Mouse (Mus musculus) intestine, embryonic 16.5 days (tissue): ENCODE results near the gene Lsm7. TPM values are rescaled to one million over a fixed set of nuclear protein-coding genes. Genes with fewer than 3 reads are reported as not detected.
A peak's percentile ranks its signal among the peaks of the same experiment; 100 is the strongest.

Experiments
- ATAC-seq: fragments of 200-750 bp; cut with Nextera tagmentation; 2 replicates; pipeline ENCODE4 v1.8.0; 2017; ENCODE audit warnings: moderate TSS enrichment, moderate library complexity
- H3K27ac ChIP-seq: fragments of 300-500 bp; sonication (generic); 2 replicates; pipeline ENCODE4 v1.5.1; 2014; ENCODE audit warnings: mild to moderate bottlenecking, low read length
- H3K27me3 ChIP-seq: fragments of 300-500 bp; sonication (generic); replicated peaks from 2 replicates; pipeline ENCODE4 v1.6.1; 2014; ENCODE audit warnings: low read length, control low read depth, mixed read lengths; ENCODE audit not compliant: control insufficient read depth, insufficient read depth
- H3K36me3 ChIP-seq: fragments of 300-500 bp; sonication (generic); 2 replicates; pipeline ENCODE4 v1.6.1; 2014; ENCODE audit warnings: low read length, control low read depth; ENCODE audit not compliant: control insufficient read depth, insufficient read depth
- H3K4me1 ChIP-seq: fragments of 300-500 bp; sonication (generic); 2 replicates; pipeline ENCODE4 v1.6.1; 2014; ENCODE audit warnings: low read length, control low read depth, mixed read lengths; ENCODE audit not compliant: control insufficient read depth, insufficient read depth
- H3K4me2 ChIP-seq: fragments of 300-500 bp; sonication (generic); 2 replicates; pipeline ENCODE4 v1.6.1; 2014; ENCODE audit warnings: low read depth, low read length, control low read depth
- H3K4me3 ChIP-seq: fragments of 300-500 bp; sonication (generic); 2 replicates; pipeline ENCODE4 v1.5.1; 2014; ENCODE audit warnings: mild to moderate bottlenecking, low read length
- H3K9ac ChIP-seq: fragments of 300-500 bp; sonication (generic); 2 replicates; pipeline ENCODE4 v1.6.1; 2014; ENCODE audit warnings: low read depth, low read length
- H3K9me3 ChIP-seq: fragments of 300-500 bp; sonication (generic); 2 replicates; pipeline ENCODE4 v1.6.1; 2016; ENCODE audit warnings: low read length, control low read depth; ENCODE audit not compliant: control insufficient read depth
- WGBS: fragments of 180-500 bp; shearing (Covaris S2); extraction: QIAGEN DNeasy Blood & Tissue Kit; methylation state at CpG from one replicate; pipeline ENCODE4 v1.1.7; 2014; 5-methylcytosine and 5-hydroxymethylcytosine counted together
- microRNA counts: library from miRNA; unstranded; fragments of <30 nt; microRNA quantifications from one replicate; lab custom pipeline; 2016
- microRNA-seq: library from miRNA; unstranded; fragments of <30 nt; microRNA quantifications from one replicate; pipeline ENCODE4, GENCODE M21; 2016
- polyA plus RNA-seq: library from polyadenylated mRNA; unstranded; fragments of >200 nt; fragmentation: Nextera tagmentation; extraction: Ambion mirVana; gene quantifications from 2 replicates; pipeline ENCODE4 v1.2.1, GENCODE M21; 2015

Lsm7 gene
- polyA plus RNA-seq, 1 experiment from 2014 or later, result 240 TPM

GRCm38 (mm10) chr10:80804916-80805315 lies 50.1 kb downstream of the Lsm7 start, which contains the start of gene Amh:
Gene Amh (plus strand): TSS chr10:80805243.
- Histone ChIP-seq H3K27ac (no peak within 1 kb of the TSS), H3K27me3 (0 out of 2 replicates have a peak, but pooled peaks cover 4% of the 10 kb centered on the region), H3K9ac (no peak within 1 kb of the TSS), H3K4me3 (no peak within 1 kb of the TSS), H3K4me1 (peaks cover 30% of the 10 kb centered on the region), H3K9me3 (no peaks in the 10 kb centered on the region), H3K4me2 (no peak within 1 kb of the TSS), H3K36me3 (peaks cover 24% of the 10 kb centered on the region)
- whole genome bisulfite sequencing, result 66% methylated on average over 6 of the region's 6 CpGs
- no peak for ATAC-seq

GRCm38 (mm10) chr10:80804340-80804739 lies 50.7 kb downstream of the Lsm7 start:
- Histone ChIP-seq H3K36me3 (peaks cover 24% of the 10 kb centered on the region), H3K4me1 (peaks cover 35% of the 10 kb centered on the region)

DNA sequence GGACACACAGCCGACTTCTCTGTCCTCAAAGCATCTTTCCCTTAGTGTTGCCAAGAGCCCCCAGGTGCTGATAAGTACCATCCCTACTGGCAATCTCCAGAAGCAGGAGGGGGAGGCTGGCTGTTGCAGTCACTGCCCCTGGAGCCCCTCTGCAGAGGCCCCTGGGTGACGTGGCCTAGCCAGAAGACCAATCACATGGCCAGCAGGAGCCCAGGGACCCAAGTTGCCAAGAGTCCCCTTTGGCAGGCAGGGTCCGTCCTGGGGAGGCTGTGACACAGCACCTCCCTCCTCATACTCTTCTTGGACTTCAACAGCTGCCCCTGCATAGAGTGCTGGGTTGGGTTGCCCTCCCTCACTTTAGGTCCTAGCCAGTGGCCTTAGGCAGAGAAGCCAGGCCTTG lies 52.0 kb downstream of the Lsm7 start:
- no peak for ATAC-seq
- H3K9ac ChIP-seq, result no peak overlapping the region
- no peak overlapping the region for H3K4me2 ChIP-seq
- WGBS, result 92% methylated on average over 3 of the region's 3 CpGs
- H3K36me3 ChIP-seq, result peaks cover 24% of the 10 kb centered on the region
- 0 out of 2 replicates have a peak, but pooled peaks cover 3% of the 10 kb centered on the region for H3K27me3 ChIP-seq
- no peaks in the 10 kb centered on the region for H3K9me3 ChIP-seq
- no peak overlapping the region for H3K27ac ChIP-seq
- H3K4me1 ChIP-seq, result peaks cover 27% of the 10 kb centered on the region
- no peak overlapping the region for H3K4me3 ChIP-seq

More at GRCm38 (mm10) chr10:80804340-80804739, 50.7 kb downstream of the Lsm7 start:
- Histone ChIP-seq H3K4me3 (no peak overlapping the region), H3K9ac (no peak overlapping the region), H3K9me3 (no peaks in the 10 kb centered on the region), H3K27me3 (0 out of 2 replicates have a peak, but pooled peaks cover 4% of the 10 kb centered on the region), H3K4me2 (no peak overlapping the region), H3K27ac (no peak overlapping the region)
- no peak for ATAC-seq
- WGBS, result 100% methylated on average over 2 of the region's 2 CpGs

MicroRNAs within 50 kb of the gene (microRNA counts, 519-probe panel; counts per million panel counts)
- microRNA mmu-miR-1982 (lab: Ali Mortazavi, UCI), result 35.7 counts per million

Small RNA genes within 50 kb of the gene (microRNA-seq; reads per million reads assigned to microRNA genes)
- 3.0 reads per million, percentile 7 among the genes with 10 or more reads in this experiment for gene Mir1982

Other genes with a start within 250 kb of the Lsm7 start
- gene Gm49322, start 249.2 kb downstream of the Lsm7 start, polyA plus RNA-seq, result 3.3 and 4.0 TPM in 2 replicates
- 15.1 and 22.2 TPM in 2 replicates for gene Csnk1g2, start 232.4 kb downstream of the Lsm7 start, polyA plus RNA-seq
- gene Btbd2, start 198.1 kb downstream of the Lsm7 start, polyA plus RNA-seq, result 9.2 and 10.6 TPM in 2 replicates
- gene Mknk2, start 177.1 kb downstream of the Lsm7 start, polyA plus RNA-seq, result 18.3 and 49.9 TPM in 2 replicates
- gene Mob3a, start 153.2 kb downstream of the Lsm7 start, polyA plus RNA-seq, result 39.8 and 41.8 TPM in 2 replicates
- gene Izumo4, start 153.0 kb downstream of the Lsm7 start, polyA plus RNA-seq, result 18.5 and 25.0 TPM in 2 replicates
- gene Ap3d1, start 112.9 kb downstream of the Lsm7 start, polyA plus RNA-seq, result 57.9 and 58.4 TPM in 2 replicates
- gene Dot1l, start 100.0 kb downstream of the Lsm7 start, polyA plus RNA-seq, result 9.5 and 9.7 TPM in 2 replicates
- gene Sf3a2, start 57.0 kb downstream of the Lsm7 start, polyA plus RNA-seq, result 62.3 and 63.0 TPM in 2 replicates
- 120 and 135 TPM in 2 replicates for gene Plekhj1, start 56.6 kb downstream of the Lsm7 start, polyA plus RNA-seq
- 0.07 and 0.10 TPM in 2 replicates for gene Amh, start 50.0 kb downstream of the Lsm7 start, polyA plus RNA-seq
- 0.70 and 0.82 TPM in 2 replicates for gene Jsrp1, start 41.7 kb downstream of the Lsm7 start, polyA plus RNA-seq
- gene Oaz1, start 28.6 kb downstream of the Lsm7 start, polyA plus RNA-seq, result 1,610 and 1,714 TPM in 2 replicates
- 0.07 and 0.10 TPM in 2 replicates for gene Lingo3, start 11.2 kb downstream of the Lsm7 start, polyA plus RNA-seq
- gene Sppl2b, start 66 bp upstream of the Lsm7 start, polyA plus RNA-seq, result 36.2 and 36.6 TPM in 2 replicates
- gene Tmprss9, start 16.6 kb upstream of the Lsm7 start, polyA plus RNA-seq, result 0.06 TPM in 1 of 2 replicates, not detected in the other
- gene Timm13, start 45.8 kb upstream of the Lsm7 start, polyA plus RNA-seq, result 390 and 410 TPM in 2 replicates
- 38.6 and 41.0 TPM in 2 replicates for gene Lmnb2, start 63.0 kb upstream of the Lsm7 start, polyA plus RNA-seq
- gene Gadd45b, start 74.9 kb upstream of the Lsm7 start, polyA plus RNA-seq, result 26.5 and 29.1 TPM in 2 replicates
- 3.6 and 4.0 TPM in 2 replicates for gene Gng7, start 159.7 kb upstream of the Lsm7 start, polyA plus RNA-seq
- 0.61 and 0.92 TPM in 2 replicates for gene Diras1, start 170.5 kb upstream of the Lsm7 start, polyA plus RNA-seq
- gene Slc39a3, start 182.2 kb upstream of the Lsm7 start, polyA plus RNA-seq, result 18.1 and 18.9 TPM in 2 replicates
- 204 TPM in 2 replicates for gene Sgta, start 205.0 kb upstream of the Lsm7 start, polyA plus RNA-seq
- 48.7 and 53.8 TPM in 2 replicates for gene Thop1, start 214.8 kb upstream of the Lsm7 start, polyA plus RNA-seq
- 123 and 180 TPM in 2 replicates for gene Creb3l3, start 243.7 kb upstream of the Lsm7 start, polyA plus RNA-seq